Mouse (Mus musculus) C2C12 (cell line): Measurements from ENCODE around the gene Gm20388.

Source experiments
- CTCF ChIP-seq: IDR thresholded peaks from one replicate; pipeline ENCODE4 v1.5.1; 2011; ENCODE audit not compliant: control insufficient read depth, insufficient read depth, insufficient read length
- MAX ChIP-seq: IDR thresholded peaks from one replicate; pipeline ENCODE4 v1.6.1; 2011; ENCODE audit warnings: mild to moderate bottlenecking, control low read depth
- USF1 ChIP-seq: IDR thresholded peaks from one replicate; pipeline ENCODE4 v1.6.1; 2011; ENCODE audit warnings: low read depth, mild to moderate bottlenecking, control low read depth, moderate library complexity

GRCm38 (mm10) chr8:123981674-123982073 lies 4071.0 kb downstream of the Gm20388 start:
- TF ChIP-seq CTCF (no peak), MAX (no peak), USF1 (no peak)
